Mouse (Mus musculus): ENCODE data around the gene Syndig1. TPM values are rescaled to one million over a fixed set of nuclear protein-coding genes. Genes with fewer than 3 reads are reported as not detected.
A peak's percentile ranks its signal among the peaks of the same experiment; 100 is the strongest.

Syndig1 gene
- polyA plus RNA-seq, 1 experiment from 2014 or later, result 3.4 TPM

DNA sequence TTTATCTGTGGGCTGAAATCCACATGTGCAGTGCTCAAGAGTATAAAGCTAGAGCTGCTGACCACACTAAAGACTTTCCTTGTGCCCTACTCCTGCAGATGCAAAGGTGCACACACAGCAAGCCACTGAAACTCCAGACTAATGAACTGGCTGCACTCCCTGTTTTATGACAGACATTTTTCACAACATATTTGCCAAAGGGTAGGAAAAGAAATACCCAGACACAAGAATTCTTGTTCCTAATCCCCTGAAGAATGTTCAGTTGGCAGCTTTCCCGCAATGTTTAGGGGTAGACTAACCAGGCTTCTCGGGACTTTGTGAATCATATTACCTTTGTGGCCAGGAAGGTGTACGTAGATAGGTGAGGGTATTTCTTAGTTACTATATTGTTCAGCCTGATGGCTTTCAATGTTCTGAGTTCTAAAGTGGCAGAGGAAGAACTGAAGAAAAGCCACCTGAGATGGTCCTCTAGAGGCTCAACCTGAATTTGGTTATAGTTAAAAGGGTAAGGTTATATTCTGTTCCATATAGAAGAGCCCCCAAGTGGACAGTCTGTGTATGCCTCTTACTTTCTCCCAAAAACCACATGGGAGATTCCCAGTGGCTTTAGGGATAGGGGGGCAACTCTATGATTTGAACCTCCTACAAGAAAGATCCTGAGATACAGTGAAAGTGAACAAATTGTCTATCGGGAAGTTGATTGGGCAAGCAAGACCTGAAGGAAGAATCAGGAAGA, 169.5 kb downstream of the Syndig1 start:
- ATAC-seq (replicated peaks; ENCODE audit: insufficient number of reproducible peaks, low FRiP score, low TSS enrichment), result no peak
- Histone ChIP-seq H3K27ac (ENCODE audit: low read depth, low read length) (no peak overlapping the region), H3K4me3 (ENCODE audit: low read depth, low read length) (no peak overlapping the region), H3K4me2 (no peak overlapping the region), H3K36me3 (ENCODE audit: control insufficient read depth, insufficient read depth, low read length) (no peaks in the 10 kb centered on the region), H3K9ac (ENCODE audit: low read depth, low read length) (no peak overlapping the region), H3K27me3 (ENCODE audit: control insufficient read depth, insufficient read depth, low read length) (no peaks in the 10 kb centered on the region), H3K9me3 (replicated peaks; ENCODE audit: control insufficient read depth, low read length) (no peaks in the 10 kb centered on the region), H3K4me1 (ENCODE audit: control insufficient read depth, insufficient read depth, low read length) (no peaks in the 10 kb centered on the region)
- 83% methylated on average over 4 of the region's 4 CpGs for WGBS (ENCODE audit: insufficient replicate concordance)

DNA sequence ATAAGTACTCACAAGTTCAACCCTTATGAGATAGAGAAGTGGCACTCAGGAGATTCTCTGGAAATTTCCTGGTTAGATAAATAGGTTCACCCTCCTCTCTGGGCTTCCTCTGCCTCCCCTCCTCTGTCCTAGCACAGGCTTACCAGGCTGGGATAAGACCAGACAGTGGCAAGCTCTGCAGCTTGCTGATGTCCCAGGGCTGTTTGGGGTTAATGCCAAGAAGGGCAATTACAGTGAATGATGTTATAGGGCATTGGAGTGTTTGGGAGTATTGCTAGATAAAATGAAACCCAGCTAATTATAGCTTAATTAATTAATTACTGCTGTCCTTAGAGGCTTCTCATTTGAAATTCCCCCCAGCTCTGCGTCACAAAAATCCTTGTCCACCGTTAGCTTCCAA, 171.6 kb downstream of the Syndig1 start:
- no peak overlapping the region for H3K9ac ChIP-seq (ENCODE audit: low read depth, low read length)
- no peaks in the 10 kb centered on the region for H3K9me3 ChIP-seq (replicated peaks; ENCODE audit: control insufficient read depth, low read length)
- no peak overlapping the region for H3K27ac ChIP-seq (ENCODE audit: low read depth, low read length)
- 78% methylated on average over 2 of the region's 2 CpGs for WGBS (ENCODE audit: insufficient replicate concordance)
- no peaks in the 10 kb centered on the region for H3K27me3 ChIP-seq (ENCODE audit: control insufficient read depth, insufficient read depth, low read length)
- ATAC-seq (replicated peaks; ENCODE audit: insufficient number of reproducible peaks, low FRiP score, low TSS enrichment), result no peak
- no peaks in the 10 kb centered on the region for H3K36me3 ChIP-seq (ENCODE audit: control insufficient read depth, insufficient read depth, low read length)
- no peak overlapping the region for H3K4me3 ChIP-seq (ENCODE audit: low read depth, low read length)
- no peaks in the 10 kb centered on the region for H3K4me1 ChIP-seq (ENCODE audit: control insufficient read depth, insufficient read depth, low read length)
- H3K4me2 ChIP-seq, result no peak overlapping the region

DNA sequence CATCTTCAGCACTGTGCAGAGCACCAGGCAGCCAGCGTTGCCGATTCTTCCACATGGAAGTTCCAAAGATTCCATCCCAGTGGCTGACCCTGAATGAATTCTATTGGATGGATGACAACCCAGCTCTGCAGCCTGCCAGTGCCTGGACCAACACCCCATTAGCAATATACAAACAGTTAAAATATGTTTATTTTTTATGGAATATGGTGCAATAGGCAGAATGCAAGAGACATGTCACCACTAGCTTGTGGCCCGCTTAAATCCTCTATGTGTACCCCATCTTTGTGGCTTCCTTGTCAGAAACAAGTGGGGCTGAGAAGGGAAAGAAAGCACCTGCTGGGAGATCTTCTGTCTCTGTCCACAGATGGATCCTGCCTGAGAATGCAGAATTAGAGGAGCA, 174.5 kb downstream of the Syndig1 start:
- H3K4me1 ChIP-seq (ENCODE audit: control insufficient read depth, insufficient read depth, low read length), result no peaks in the 10 kb centered on the region
- H3K27ac ChIP-seq (ENCODE audit: low read depth, low read length), result no peak overlapping the region
- no peaks in the 10 kb centered on the region for H3K9me3 ChIP-seq (replicated peaks; ENCODE audit: control insufficient read depth, low read length)
- no peak for ATAC-seq (replicated peaks; ENCODE audit: insufficient number of reproducible peaks, low FRiP score, low TSS enrichment)
- no peaks in the 10 kb centered on the region for H3K36me3 ChIP-seq (ENCODE audit: control insufficient read depth, insufficient read depth, low read length)
- H3K27me3 ChIP-seq (ENCODE audit: control insufficient read depth, insufficient read depth, low read length), result no peaks in the 10 kb centered on the region
- H3K9ac ChIP-seq (ENCODE audit: low read depth, low read length), result no peak overlapping the region
- H3K4me3 ChIP-seq (ENCODE audit: low read depth, low read length), result no peak overlapping the region
- H3K4me2 ChIP-seq, result no peak overlapping the region
- 82% methylated on average over 3 of the region's 3 CpGs for WGBS (ENCODE audit: insufficient replicate concordance)

DNA sequence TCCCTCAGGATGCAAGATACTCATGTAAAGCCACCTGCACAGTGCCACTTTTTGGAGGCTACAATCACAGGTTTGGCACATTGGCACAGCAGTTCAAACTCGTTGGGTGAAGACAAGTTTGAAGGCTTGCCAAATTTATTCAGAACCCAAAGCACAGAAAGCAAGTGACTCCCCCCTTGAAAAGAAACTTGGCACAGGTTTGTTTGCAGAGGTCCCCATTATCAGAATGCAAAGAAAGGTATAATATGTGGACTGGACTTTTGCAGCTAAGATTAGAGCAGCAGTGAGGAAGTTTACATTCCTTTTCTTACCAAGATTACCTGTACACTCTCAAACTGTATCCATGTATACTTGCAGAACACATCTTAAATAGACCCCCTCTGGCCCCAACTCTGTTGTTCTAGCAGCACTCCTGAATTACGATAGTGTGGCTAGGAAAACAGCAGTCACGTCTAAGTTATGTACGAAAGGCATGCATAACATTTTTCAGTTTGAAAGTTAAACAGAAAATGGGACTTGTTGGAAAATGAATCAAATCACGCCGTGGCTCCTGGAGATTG, 183.9 kb downstream of the Syndig1 start:
- Histone ChIP-seq H3K4me1 (ENCODE audit: control insufficient read depth, insufficient read depth, low read length) (no peaks in the 10 kb centered on the region), H3K9ac (ENCODE audit: low read depth, low read length) (no peak overlapping the region), H3K4me2 (no peak overlapping the region), H3K4me3 (ENCODE audit: low read depth, low read length) (no peak overlapping the region), H3K36me3 (ENCODE audit: control insufficient read depth, insufficient read depth, low read length) (no peaks in the 10 kb centered on the region), H3K27me3 (ENCODE audit: control insufficient read depth, insufficient read depth, low read length) (no peaks in the 10 kb centered on the region), H3K27ac (ENCODE audit: low read depth, low read length) (no peak overlapping the region), H3K9me3 (replicated peaks; ENCODE audit: control insufficient read depth, low read length) (no peaks in the 10 kb centered on the region)
- 78% methylated on average over 6 of the region's 6 CpGs for WGBS (ENCODE audit: insufficient replicate concordance)
- no peak for ATAC-seq (replicated peaks; ENCODE audit: insufficient number of reproducible peaks, low FRiP score, low TSS enrichment)

DNA sequence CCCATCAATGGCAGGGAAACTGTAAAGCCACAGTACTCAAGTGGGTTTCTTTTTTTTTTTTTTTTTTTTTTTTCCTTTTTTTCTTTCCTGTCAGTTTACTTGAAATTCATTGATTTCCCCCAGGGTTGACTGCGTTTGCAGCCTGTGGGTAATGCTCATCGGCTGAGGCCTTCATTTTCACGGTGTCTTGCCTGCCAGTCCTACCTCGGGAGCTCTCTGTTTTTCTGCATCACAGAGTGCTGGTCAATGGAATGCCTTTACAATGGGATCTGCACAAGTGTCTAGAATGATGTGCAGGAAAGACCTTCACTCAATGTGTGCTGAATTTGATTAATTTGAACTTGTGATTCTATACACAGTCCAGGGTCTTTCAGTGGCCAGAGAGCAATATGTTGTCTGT, 184.8 kb downstream of the Syndig1 start:
- Histone ChIP-seq H3K36me3 (ENCODE audit: control insufficient read depth, insufficient read depth, low read length) (no peaks in the 10 kb centered on the region), H3K27me3 (ENCODE audit: control insufficient read depth, insufficient read depth, low read length) (no peaks in the 10 kb centered on the region), H3K4me3 (ENCODE audit: low read depth, low read length) (no peak overlapping the region), H3K4me2 (no peak overlapping the region), H3K9ac (ENCODE audit: low read depth, low read length) (no peak overlapping the region), H3K4me1 (ENCODE audit: control insufficient read depth, insufficient read depth, low read length) (no peaks in the 10 kb centered on the region), H3K9me3 (replicated peaks; ENCODE audit: control insufficient read depth, low read length) (no peaks in the 10 kb centered on the region), H3K27ac (ENCODE audit: low read depth, low read length) (no peak overlapping the region)
- no peak for ATAC-seq (replicated peaks; ENCODE audit: insufficient number of reproducible peaks, low FRiP score, low TSS enrichment)
- WGBS (ENCODE audit: insufficient replicate concordance), result 73% methylated on average over 4 of the region's 4 CpGs

DNA sequence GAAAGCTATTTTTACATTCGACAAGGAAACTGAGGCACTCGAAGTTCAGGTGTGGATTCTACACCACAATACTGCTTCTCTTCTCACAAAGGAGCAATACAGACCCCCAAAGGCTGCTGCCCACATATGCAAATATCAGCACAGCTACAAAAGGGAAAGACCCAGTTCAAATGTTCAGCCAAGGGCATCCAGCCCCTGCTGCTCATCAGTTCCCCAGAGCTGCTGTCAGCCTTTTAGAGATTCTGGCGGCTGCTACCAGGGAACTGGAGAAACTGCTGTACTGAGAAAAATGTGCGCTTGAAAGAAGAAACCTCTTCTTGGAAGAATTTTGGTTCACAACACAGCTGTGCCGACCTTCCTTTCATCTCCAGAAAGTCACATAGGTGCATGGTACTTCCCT, 187.3 kb downstream of the Syndig1 start:
- H3K4me3 ChIP-seq (ENCODE audit: low read depth, low read length), result no peak overlapping the region
- H3K27ac ChIP-seq (ENCODE audit: low read depth, low read length), result no peak overlapping the region
- no peak overlapping the region for H3K4me2 ChIP-seq
- no peaks in the 10 kb centered on the region for H3K9me3 ChIP-seq (replicated peaks; ENCODE audit: control insufficient read depth, low read length)
- ATAC-seq (replicated peaks; ENCODE audit: insufficient number of reproducible peaks, low FRiP score, low TSS enrichment), result no peak
- no peaks in the 10 kb centered on the region for H3K36me3 ChIP-seq (ENCODE audit: control insufficient read depth, insufficient read depth, low read length)
- H3K27me3 ChIP-seq (ENCODE audit: control insufficient read depth, insufficient read depth, low read length), result no peaks in the 10 kb centered on the region
- H3K9ac ChIP-seq (ENCODE audit: low read depth, low read length), result no peak overlapping the region
- H3K4me1 ChIP-seq (ENCODE audit: control insufficient read depth, insufficient read depth, low read length), result no peaks in the 10 kb centered on the region
- WGBS (ENCODE audit: insufficient replicate concordance), result 72% methylated on average over 5 of the region's 5 CpGs

DNA sequence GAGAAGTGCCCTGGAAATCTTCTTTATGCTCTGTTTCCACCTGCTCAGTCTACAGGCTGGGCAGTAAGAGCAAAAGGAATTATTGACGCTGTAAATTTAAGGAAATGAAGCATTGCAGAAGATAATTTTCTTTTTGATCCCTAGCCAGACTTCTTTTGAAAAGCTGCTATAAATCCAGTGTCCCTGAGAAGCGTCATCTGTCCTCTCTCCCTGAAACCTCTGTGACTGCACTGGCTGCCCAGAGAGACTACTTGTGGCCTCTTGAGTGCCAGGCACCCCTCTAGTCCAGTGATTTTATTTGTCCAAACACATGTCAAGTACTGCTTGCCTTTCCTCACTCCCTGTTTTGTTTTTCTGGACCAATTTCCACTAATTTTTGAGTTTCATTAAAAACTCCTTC, 191.7 kb downstream of the Syndig1 start:
- Histone ChIP-seq H3K36me3 (ENCODE audit: control insufficient read depth, insufficient read depth, low read length) (no peaks in the 10 kb centered on the region), H3K9ac (ENCODE audit: low read depth, low read length) (no peak overlapping the region), H3K27me3 (ENCODE audit: control insufficient read depth, insufficient read depth, low read length) (no peaks in the 10 kb centered on the region), H3K4me3 (ENCODE audit: low read depth, low read length) (no peak overlapping the region), H3K9me3 (replicated peaks; ENCODE audit: control insufficient read depth, low read length) (no peaks in the 10 kb centered on the region), H3K4me1 (ENCODE audit: control insufficient read depth, insufficient read depth, low read length) (no peaks in the 10 kb centered on the region), H3K4me2 (no peak overlapping the region), H3K27ac (ENCODE audit: low read depth, low read length) (no peak overlapping the region)
- 70% methylated on average over 2 of the region's 2 CpGs for WGBS (ENCODE audit: insufficient replicate concordance)
- no peak for ATAC-seq (replicated peaks; ENCODE audit: insufficient number of reproducible peaks, low FRiP score, low TSS enrichment)

DNA sequence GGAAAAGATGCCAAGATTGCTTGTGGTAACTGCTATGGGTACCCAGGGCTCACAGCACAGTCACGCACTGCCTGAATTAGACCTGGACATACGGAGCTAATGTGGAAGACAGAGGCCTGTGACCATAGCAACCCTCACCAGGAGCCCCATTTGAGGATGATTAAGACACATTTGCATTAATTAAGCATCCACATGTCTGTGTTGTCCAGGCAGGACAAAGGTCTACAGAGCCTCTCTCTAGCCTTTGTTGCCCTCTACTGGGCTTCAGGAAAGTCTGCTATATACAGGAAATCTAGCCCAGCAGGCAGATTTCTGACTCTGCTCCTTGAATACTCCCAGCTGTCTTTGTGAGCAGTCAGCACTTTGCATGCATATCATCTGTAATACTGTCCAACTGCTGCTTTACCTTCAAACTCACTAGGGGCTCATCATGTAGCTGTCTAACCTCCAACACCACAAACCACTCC, 194.9 kb downstream of the Syndig1 start:
- H3K27ac ChIP-seq (ENCODE audit: low read depth, low read length), result no peak overlapping the region
- H3K4me1 ChIP-seq (ENCODE audit: control insufficient read depth, insufficient read depth, low read length), result no peaks in the 10 kb centered on the region
- ATAC-seq (replicated peaks; ENCODE audit: insufficient number of reproducible peaks, low FRiP score, low TSS enrichment), result peak; percentile 68
- H3K36me3 ChIP-seq (ENCODE audit: control insufficient read depth, insufficient read depth, low read length), result no peaks in the 10 kb centered on the region
- H3K9ac ChIP-seq (ENCODE audit: low read depth, low read length), result no peak overlapping the region
- no peaks in the 10 kb centered on the region for H3K27me3 ChIP-seq (ENCODE audit: control insufficient read depth, insufficient read depth, low read length)
- H3K4me3 ChIP-seq (ENCODE audit: low read depth, low read length), result no peak overlapping the region
- H3K4me2 ChIP-seq, result no peak overlapping the region
- whole genome bisulfite sequencing (ENCODE audit: insufficient replicate concordance), result 38% methylated on average over 2 of the region's 2 CpGs
- H3K9me3 ChIP-seq (replicated peaks; ENCODE audit: control insufficient read depth, low read length), result no peaks in the 10 kb centered on the region

DNA sequence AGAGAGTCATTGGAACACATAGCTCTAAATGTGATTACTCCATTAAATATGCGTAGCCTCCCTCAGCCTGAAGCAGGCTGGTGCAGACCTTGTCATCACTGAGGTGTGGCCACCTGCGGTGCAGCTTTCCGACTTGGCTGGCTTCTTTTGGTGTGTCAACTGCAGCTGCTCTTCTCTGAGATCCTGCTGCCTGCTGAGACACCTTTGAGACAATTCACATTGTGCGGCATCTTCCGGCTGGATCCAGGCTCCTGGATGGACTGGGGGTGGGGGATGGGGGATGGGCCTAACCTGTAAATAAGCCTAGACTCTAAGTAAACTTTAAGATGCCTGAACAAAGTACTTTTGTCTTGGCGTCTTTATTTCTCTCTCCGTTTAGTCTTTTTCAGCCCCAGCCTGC, 214.5 kb downstream of the Syndig1 start:
- no peaks in the 10 kb centered on the region for H3K36me3 ChIP-seq (ENCODE audit: control insufficient read depth, insufficient read depth, low read length)
- H3K27me3 ChIP-seq (ENCODE audit: control insufficient read depth, insufficient read depth, low read length), result no peaks in the 10 kb centered on the region
- H3K27ac ChIP-seq (ENCODE audit: low read depth, low read length), result no peak overlapping the region
- H3K9ac ChIP-seq (ENCODE audit: low read depth, low read length), result no peak overlapping the region
- no peak for ATAC-seq (replicated peaks; ENCODE audit: insufficient number of reproducible peaks, low FRiP score, low TSS enrichment)
- H3K4me2 ChIP-seq, result no peak overlapping the region
- 86% methylated on average over 7 of the region's 7 CpGs for WGBS (ENCODE audit: insufficient replicate concordance)
- no peaks in the 10 kb centered on the region for H3K9me3 ChIP-seq (replicated peaks; ENCODE audit: control insufficient read depth, low read length)
- no peak overlapping the region for H3K4me3 ChIP-seq (ENCODE audit: low read depth, low read length)
- H3K4me1 ChIP-seq (ENCODE audit: control insufficient read depth, insufficient read depth, low read length), result no peaks in the 10 kb centered on the region
